Mouse (Mus musculus) heart, embryonic 14.5 days (tissue): ENCODE results near the gene Dpm1. TPM values are rescaled to one million over a fixed set of nuclear protein-coding genes. Genes with fewer than 3 reads are reported as not detected.

Experiments
- ATAC-seq: fragments of 200-750 bp; cut with Nextera tagmentation; 2 replicates; pipeline ENCODE4 v1.8.0; 2017; ENCODE audit warnings: low read depth, moderate TSS enrichment; ENCODE audit not compliant: insufficient number of reproducible peaks, insufficient read depth, low FRiP score
- H3K27ac ChIP-seq, 2 experiments: fragments of 200-500 bp in 1 of 2; fragments of 300-500 bp in 1 of 2; sonication (generic) in 1 of 2; replicated peaks in 1 of 2; 2 replicates each; pipeline ENCODE4 v1.5.1; 2012 to 2014; ENCODE audit warnings: low read depth in 2 of 2, low read length in 2 of 2, control low read depth in 1 of 2, mild to moderate bottlenecking in 1 of 2, mixed read lengths in 1 of 2; ENCODE audit not compliant: control insufficient read depth in 1 of 2, insufficient read depth in 1 of 2
- H3K27me3 ChIP-seq: fragments of 300-500 bp; sonication (generic); 2 replicates; pipeline ENCODE4 v1.6.1; 2014; ENCODE audit warnings: mild to moderate bottlenecking, low read length, control low read depth; ENCODE audit not compliant: control insufficient read depth, insufficient read depth
- H3K36me3 ChIP-seq: fragments of 300-500 bp; sonication (generic); 2 replicates; pipeline ENCODE4 v1.6.1; 2014; ENCODE audit warnings: mild to moderate bottlenecking, control low read depth, low read length, mixed read lengths; ENCODE audit not compliant: control insufficient read depth, insufficient read depth
- H3K4me1 ChIP-seq, 2 experiments: fragments of 200-500 bp in 1 of 2; fragments of 300-500 bp in 1 of 2; sonication (generic) in 1 of 2; 2 replicates each; pipeline ENCODE4 v1.6.1; 2012 to 2014; ENCODE audit warnings: low read length in 2 of 2, control low read depth in 1 of 2, mixed read lengths in 1 of 2; ENCODE audit not compliant: control insufficient read depth in 2 of 2, insufficient read depth in 2 of 2
- H3K4me2 ChIP-seq: fragments of 300-500 bp; sonication (generic); 2 replicates; pipeline ENCODE4 v1.6.1; 2014; ENCODE audit warnings: mild to moderate bottlenecking, low read length
- H3K4me3 ChIP-seq, 2 experiments: fragments of 200-500 bp in 1 of 2; fragments of 300-500 bp in 1 of 2; sonication (generic) in 1 of 2; 2 replicates each; pipeline ENCODE4 v1.5.1; 2012 to 2014; ENCODE audit warnings: low read length in 2 of 2, mild to moderate bottlenecking in 2 of 2, control low read depth in 1 of 2, low read depth in 1 of 2, moderate library complexity in 1 of 2; ENCODE audit not compliant: control insufficient read depth in 1 of 2, insufficient read depth in 1 of 2
- H3K9ac ChIP-seq: fragments of 300-500 bp; sonication (generic); 2 replicates; pipeline ENCODE4 v1.6.1; 2014; ENCODE audit warnings: mild to moderate bottlenecking, low read length
- H3K9me3 ChIP-seq: fragments of 300-500 bp; sonication (generic); 2 replicates; pipeline ENCODE4 v1.6.1; 2016; ENCODE audit warnings: low read length, control low read depth; ENCODE audit not compliant: control insufficient read depth
- WGBS: fragments of 180-500 bp; shearing (Covaris S2); extraction: QIAGEN DNeasy Blood & Tissue Kit; methylation state at CpG from one replicate; pipeline ENCODE4 v1.1.7; 2014; 5-methylcytosine and 5-hydroxymethylcytosine counted together
- polyA plus RNA-seq: library from polyadenylated mRNA; unstranded; fragments of >200 nt; fragmentation: Nextera tagmentation; extraction: Ambion mirVana; gene quantifications from 2 replicates; pipeline ENCODE4 v1.2.1, GENCODE M21; 2014

Gene Dpm1
- polyA plus RNA-seq, 1 experiment from 2014 or later = 80.4 TPM

- Histone ChIP-seq H3K27ac (peak overlapping the region; percentile 70 to 99), H3K4me3 (peak overlapping the region; percentile 96 to 98), H3K36me3 (peaks cover 52% of the 10 kb centered on the region), H3K27me3 (no peaks in the 10 kb centered on the region), H3K4me1 (peaks cover 12 to 32% of the 10 kb centered on the region in 2 experiments), H3K9ac (peak overlapping the region; percentile 100), H3K9me3 (no peaks in the 10 kb centered on the region), H3K4me2 (peak overlapping the region; percentile 84)
- WGBS = 6% methylated on average over 6 of the region's 6 CpGs
- peak; percentile 47 for ATAC-seq
These were observed 25.1 kb downstream of the Dpm1 start for GRCm38 (mm10) chr2:168205265-168205664.

GRCm38 (mm10) chr2:168204476-168204999 lies 25.9 kb downstream of the Dpm1 start:
- no peak overlapping the region for H3K27ac ChIP-seq
- H3K9me3 ChIP-seq = no peaks in the 10 kb centered on the region
- 74% methylated on average over 8 of the region's 8 CpGs for WGBS
- peak overlapping the region; percentile 96 to 98 for H3K4me3 ChIP-seq
- no peak for ATAC-seq
- H3K27me3 ChIP-seq = no peaks in the 10 kb centered on the region
- peaks cover 47% of the 10 kb centered on the region for H3K36me3 ChIP-seq
- peaks cover 15 to 37% of the 10 kb centered on the region in 2 experiments for H3K4me1 ChIP-seq
- peak overlapping the region; percentile 100 for H3K9ac ChIP-seq
- peak overlapping the region; percentile 84 for H3K4me2 ChIP-seq

DNA sequence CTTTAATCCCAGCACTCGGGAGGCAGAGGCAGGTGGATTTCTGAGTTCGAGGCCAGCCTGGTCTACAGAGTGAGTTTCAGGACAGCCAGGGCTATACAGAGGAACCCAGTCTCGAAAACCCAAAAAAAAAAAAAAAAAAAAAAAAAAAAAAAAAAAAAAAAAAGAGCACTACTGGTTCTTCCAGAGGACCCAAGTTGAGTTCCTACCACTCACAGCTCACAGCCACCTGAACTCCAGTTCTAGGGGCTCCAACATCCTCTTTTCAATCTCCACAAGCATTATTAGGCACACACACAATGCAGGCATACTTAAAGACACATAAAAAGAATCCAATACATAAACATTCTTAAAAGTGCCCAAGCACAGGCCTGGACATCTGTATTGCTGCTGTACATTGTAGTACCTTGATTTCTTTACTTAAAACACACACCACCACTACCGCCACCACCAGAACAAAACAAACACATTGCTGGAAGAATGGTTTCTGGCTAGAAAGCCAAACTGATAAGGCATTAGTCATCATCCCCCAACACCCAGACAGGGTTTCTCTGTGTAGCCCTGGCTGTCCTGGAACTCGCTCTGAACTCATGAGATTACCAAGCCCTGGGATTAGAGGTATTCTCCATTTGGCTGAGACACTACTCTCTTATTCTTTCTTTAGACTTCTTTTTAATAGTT lies 30.2 kb downstream of the Dpm1 start:
- no peak for ATAC-seq
- Histone ChIP-seq H3K9ac (no peak overlapping the region; the same call in 1 of the 2 replicates), H3K9me3 (no peaks in the 10 kb centered on the region), H3K4me1 (peaks cover 17 to 65% of the 10 kb centered on the region in 2 experiments), H3K4me2 (no peak overlapping the region), H3K36me3 (peaks cover 58% of the 10 kb centered on the region), H3K27ac (no peak overlapping the region), H3K27me3 (no peaks in the 10 kb centered on the region), H3K4me3 (no peak overlapping the region)
- 63% methylated on average over 4 of the region's 5 CpGs for WGBS

- peaks cover 57% of the 10 kb centered on the region for H3K36me3 ChIP-seq
These were observed 30.9 kb downstream of the Dpm1 start for GRCm38 (mm10) chr2:168199476-168199875.

GRCm38 (mm10) chr2:168198421-168198820 lies 32.0 kb downstream of the Dpm1 start:
- H3K36me3 ChIP-seq = peaks cover 47% of the 10 kb centered on the region
- 95% methylated on average over 1 of the region's 1 CpGs for WGBS
- H3K27ac ChIP-seq = no peak overlapping the region
- no peak overlapping the region for H3K9ac ChIP-seq
- H3K9me3 ChIP-seq = no peaks in the 10 kb centered on the region
- no peak overlapping the region for H3K4me3 ChIP-seq
- no peaks in the 10 kb centered on the region for H3K27me3 ChIP-seq
- no peak for ATAC-seq
- no peak overlapping the region for H3K4me2 ChIP-seq
- H3K4me1 ChIP-seq = peaks cover 14 to 65% of the 10 kb centered on the region in 2 experiments

More at GRCm38 (mm10) chr2:168199476-168199875, 30.9 kb downstream of the Dpm1 start:
- H3K9me3 ChIP-seq = no peaks in the 10 kb centered on the region
- ATAC-seq = no peak
- no peaks in the 10 kb centered on the region for H3K27me3 ChIP-seq
- H3K9ac ChIP-seq = peak overlapping the region; percentile 34; the same call in 1 of the 2 replicates
- WGBS = 77% methylated on average over 4 of the region's 4 CpGs
- no peak overlapping the region for H3K27ac ChIP-seq
- H3K4me3 ChIP-seq = no peak overlapping the region
- H3K4me2 ChIP-seq = 0 out of 2 replicates have a peak overlapping the region, but pooled peaks have one; percentile 2
- peaks cover 15 to 65% of the 10 kb centered on the region in 2 experiments for H3K4me1 ChIP-seq

- H3K4me3 ChIP-seq = no peak overlapping the region
- 66% methylated on average over 2 of the region's 2 CpGs for WGBS
- H3K9ac ChIP-seq = no peak overlapping the region
- H3K36me3 ChIP-seq = peaks cover 51% of the 10 kb centered on the region
- H3K4me2 ChIP-seq = no peak overlapping the region
- H3K27me3 ChIP-seq = no peaks in the 10 kb centered on the region
- no peak overlapping the region for H3K27ac ChIP-seq
- ATAC-seq = no peak
- no peaks in the 10 kb centered on the region for H3K9me3 ChIP-seq
- H3K4me1 ChIP-seq = peaks cover 22 to 81% of the 10 kb centered on the region in 2 experiments
These were observed 34.7 kb downstream of the Dpm1 start for GRCm38 (mm10) chr2:168195721-168196120.

- H3K27ac ChIP-seq = no peak overlapping the region
- no peak for ATAC-seq
These were observed 36.7 kb downstream of the Dpm1 start for GRCm38 (mm10) chr2:168193685-168194084.

More at GRCm38 (mm10) chr2:168193685-168194084, 36.7 kb downstream of the Dpm1 start:
- H3K9ac ChIP-seq = no peak overlapping the region
- no peaks in the 10 kb centered on the region for H3K27me3 ChIP-seq
- H3K9me3 ChIP-seq = no peaks in the 10 kb centered on the region
- peaks cover 48% of the 10 kb centered on the region for H3K36me3 ChIP-seq
- H3K4me1 ChIP-seq = peaks cover 18 to 83% of the 10 kb centered on the region in 2 experiments
- no peak overlapping the region for H3K4me2 ChIP-seq
- no peak overlapping the region for H3K4me3 ChIP-seq
- 68% methylated on average over 2 of the region's 2 CpGs for WGBS
